Mouse (Mus musculus): ENCODE results near the gene Spocd1.

The Spocd1 gene

GRCm38 (mm10) chr4:129918901-129919300 is 10.1 kb upstream of the Spocd1 start:
- no peak for DNase-seq

- DNase-seq = no peak
Measured at GRCm38 (mm10) chr4:129920542-129921313, 8.3 kb upstream of the Spocd1 start.

- DNase-seq = no peak
Measured at GRCm38 (mm10) chr4:129921314-129921587, 7.8 kb upstream of the Spocd1 start.

GRCm38 (mm10) chr4:129924143-129924542 is 4.9 kb upstream of the Spocd1 start:
- no peak for DNase-seq

- DNase-seq = peak in 1 of 2 experiments; percentile 4
Measured at GRCm38 (mm10) chr4:129924694-129925093, 4.4 kb upstream of the Spocd1 start.

GRCm38 (mm10) chr4:129926544-129926943 is 2.5 kb upstream of the Spocd1 start:
- no peak for DNase-seq

GRCm38 (mm10) chr4:129927091-129927490 is 2.0 kb upstream of the Spocd1 start:
- DNase-seq = no peak

- DNase-seq = peak; percentile 63 to 92
Measured at GRCm38 (mm10) chr4:129928124-129928751, 811 bp upstream of the Spocd1 start.

- no peak for DNase-seq
Measured at GRCm38 (mm10) chr4:129933696-129934095, 4.6 kb downstream of the Spocd1 start.

- no peak for DNase-seq
Measured at GRCm38 (mm10) chr4:129934177-129934855, 5.3 kb downstream of the Spocd1 start.

- DNase-seq = peak; percentile 5 to 25
Measured at GRCm38 (mm10) chr4:129951359-129951821, 22.3 kb downstream of the Spocd1 start.

GRCm38 (mm10) chr4:129952241-129952810 is 23.3 kb downstream of the Spocd1 start:
- DNase-seq = no peak

GRCm38 (mm10) chr4:129954527-129954926 is 25.5 kb downstream of the Spocd1 start:
- DNase-seq = no peak

- peak; percentile 58 to 70 for DNase-seq
Measured at GRCm38 (mm10) chr4:129960180-129960944, 31.3 kb downstream of the Spocd1 start.

- DNase-seq = no peak
Measured at GRCm38 (mm10) chr4:129965294-129965693, 36.2 kb downstream of the Spocd1 start.

GRCm38 (mm10) chr4:129966201-129966600 is 37.2 kb downstream of the Spocd1 start:
- DNase-seq = no peak

- DNase-seq = no peak
Measured at GRCm38 (mm10) chr4:129967024-129968014, 38.3 kb downstream of the Spocd1 start.

GRCm38 (mm10) chr4:129970168-129970567 is 41.1 kb downstream of the Spocd1 start:
- no peak for DNase-seq

- DNase-seq = no peak
Measured at GRCm38 (mm10) chr4:129970861-129971260, 41.8 kb downstream of the Spocd1 start.

- DNase-seq = no peak
Measured at GRCm38 (mm10) chr4:129971989-129972388, 42.9 kb downstream of the Spocd1 start.

GRCm38 (mm10) chr4:129974285-129974684 is 45.2 kb downstream of the Spocd1 start:
- DNase-seq = no peak

All from kidney, postnatal 36 days (tissue).